27 mouse cellular contexts compared by ENCODE assay signal in genomic region chr2:144087899-144088584, GRCm38 (mm10). TPM values are rescaled to one million over a fixed set of nuclear protein-coding genes. Genes with fewer than 3 reads are reported as not detected.
DNase-seq lines count a peak whose midpoint lies in the region; ATAC-seq and TF ChIP-seq lines count a peak whose summit lies in the region.
"Had no signal": no experiment of that assay in that cellular context is flagged by ENCODE, and none has a peak within 500 bp of the region (broad histone marks: within the 10 kb centered on the region; RNA-seq: fewer than 3 reads in every experiment).

No protein-coding gene starts in this region.

- no peak for TF ChIP-seq POLR2A in thymus, adult 2 months (IDR thresholded peaks at IDR 0.05; ENCODE audit: control insufficient read depth, extremely low read depth, insufficient read depth, low read length, poor library complexity)

- 70% methylated on average over 9 of the region's 9 CpGs for WGBS in embryonic facial prominence, embryonic 11.5 days
- 59% methylated on average over 9 of the region's 9 CpGs for WGBS in embryonic facial prominence, embryonic 10.5 days
- 23% methylated on average over 9 of the region's 9 CpGs for WGBS in kidney, embryonic 14.5 days
- 61% methylated on average over 9 of the region's 9 CpGs for WGBS in midbrain, embryonic 15.5 days
- WGBS in midbrain, embryonic 13.5 days = 69% methylated on average over 9 of the region's 9 CpGs
- WGBS in midbrain, postnatal 0 days = 62% methylated on average over 9 of the region's 9 CpGs
- 54% methylated on average over 9 of the region's 9 CpGs for WGBS in thymus, adult 2 months

- H3K27ac ChIP-seq in embryonic facial prominence, embryonic 11.5 days (replicated peaks; ENCODE audit: low read depth, low read length) = no peak overlapping the region
- H3K27ac ChIP-seq in embryonic facial prominence, embryonic 10.5 days (replicated peaks) = no peak overlapping the region
- no peak overlapping the region for H3K27ac ChIP-seq in kidney, embryonic 14.5 days (ENCODE audit: low read depth, low read length)
- H3K27ac ChIP-seq in midbrain, embryonic 15.5 days = no peak overlapping the region
- no peak overlapping the region for H3K27ac ChIP-seq in midbrain, embryonic 13.5 days
- no peak overlapping the region for H3K27ac ChIP-seq in midbrain, postnatal 0 days (ENCODE audit: low read depth, low read length)
- no peak overlapping the region for H3K27ac ChIP-seq in thymus, adult 2 months (ENCODE audit: control insufficient read depth, insufficient read depth, low read length)
- H3K27ac ChIP-seq: embryonic facial prominence, embryonic 12.5 days; intestine, embryonic 15.5 days; lung, embryonic 15.5 days; midbrain, embryonic 12.5 days; neural tube, embryonic 12.5 days had no signal

- no peaks in the 10 kb centered on the region for H3K27me3 ChIP-seq in embryonic facial prominence, embryonic 11.5 days (ENCODE audit: control insufficient read depth, insufficient read depth, low read length)
- H3K27me3 ChIP-seq in embryonic facial prominence, embryonic 10.5 days (replicated peaks; ENCODE audit: low read depth, poor library complexity, severe bottlenecking) = no peaks in the 10 kb centered on the region
- no peaks in the 10 kb centered on the region for H3K27me3 ChIP-seq in kidney, embryonic 14.5 days (ENCODE audit: control insufficient read depth, insufficient read depth, low read length)
- H3K27me3 ChIP-seq in midbrain, embryonic 15.5 days (replicated peaks) = no peaks in the 10 kb centered on the region
- H3K27me3 ChIP-seq in midbrain, embryonic 13.5 days = no peaks in the 10 kb centered on the region
- H3K27me3 ChIP-seq in midbrain, postnatal 0 days (ENCODE audit: insufficient read depth, low read length) = no peaks in the 10 kb centered on the region
- H3K27me3 ChIP-seq in thymus, adult 2 months (ENCODE audit: control insufficient read depth, insufficient read depth, low read length) = no peaks in the 10 kb centered on the region
- H3K27me3 ChIP-seq: embryonic facial prominence, embryonic 12.5 days; intestine, embryonic 15.5 days; lung, embryonic 15.5 days; midbrain, embryonic 12.5 days; neural tube, embryonic 12.5 days had no signal

- ATAC-seq in embryonic facial prominence, embryonic 11.5 days (replicated peaks; ENCODE audit: insufficient number of reproducible peaks, low FRiP score, low TSS enrichment, low read depth) = 0 out of 2 replicates have a peak, but pooled peaks have one; percentile 70
- ATAC-seq in kidney, embryonic 14.5 days (ENCODE audit: low FRiP score, low TSS enrichment) = peak; percentile 58; the same call in 1 of the 2 replicates
- ATAC-seq in midbrain, embryonic 15.5 days (replicated peaks) = 0 out of 2 replicates have a peak, but pooled peaks have one; percentile 33
- no peak for ATAC-seq in midbrain, embryonic 13.5 days
- ATAC-seq in midbrain, postnatal 0 days (ENCODE audit: low FRiP score) = 0 out of 2 replicates have a peak, but pooled peaks have one; percentile 25
- ATAC-seq: intestine, embryonic 15.5 days had no signal

- DNase-seq in embryonic facial prominence, embryonic 11.5 days (ENCODE audit: low spot score) = no peak
- DNase-seq in embryonic facial prominence, embryonic 10.5 days (ENCODE audit: low spot score) = no peak
- no peak for DNase-seq in kidney, postnatal 14 days
- no peak for DNase-seq in midbrain, postnatal 0 days (ENCODE audit: low spot score)
- no peak for DNase-seq in thymus, adult 2 months
- DNase-seq: cerebellum, adult 11 months; cerebellum, postnatal 36 days; heart, postnatal 4 days; spleen, adult 18-20 months; thymus, adult 18-20 months had no signal

- H3K9me3 ChIP-seq in embryonic facial prominence, embryonic 11.5 days (replicated peaks; ENCODE audit: control insufficient read depth, low read length) = no peaks in the 10 kb centered on the region
- H3K9me3 ChIP-seq in embryonic facial prominence, embryonic 10.5 days = no peaks in the 10 kb centered on the region
- no peaks in the 10 kb centered on the region for H3K9me3 ChIP-seq in kidney, embryonic 14.5 days (ENCODE audit: control insufficient read depth, low read length)
- no peaks in the 10 kb centered on the region for H3K9me3 ChIP-seq in midbrain, embryonic 15.5 days
- no peaks in the 10 kb centered on the region for H3K9me3 ChIP-seq in midbrain, embryonic 13.5 days
- no peaks in the 10 kb centered on the region for H3K9me3 ChIP-seq in midbrain, postnatal 0 days (ENCODE audit: low read length)
- H3K9me3 ChIP-seq: embryonic facial prominence, embryonic 12.5 days; intestine, embryonic 15.5 days; lung, embryonic 15.5 days; midbrain, embryonic 12.5 days; neural tube, embryonic 12.5 days had no signal

- H3K4me1 ChIP-seq in embryonic facial prominence, embryonic 11.5 days (ENCODE audit: control insufficient read depth, insufficient read depth, low read length) = no peaks in the 10 kb centered on the region; the same call in 1 of the 2 replicates
- peaks cover 27% of the 10 kb centered on the region for H3K4me1 ChIP-seq in embryonic facial prominence, embryonic 10.5 days
- peaks cover 9% of the 10 kb centered on the region; the same call in 1 of the 2 replicates for H3K4me1 ChIP-seq in kidney, embryonic 14.5 days (ENCODE audit: control insufficient read depth, insufficient read depth, low read length)
- peaks cover 5% of the 10 kb centered on the region; the same call in 1 of the 2 replicates for H3K4me1 ChIP-seq in midbrain, embryonic 15.5 days
- H3K4me1 ChIP-seq in midbrain, embryonic 13.5 days (replicated peaks) = peaks cover 4% of the 10 kb centered on the region
- no peaks in the 10 kb centered on the region for H3K4me1 ChIP-seq in midbrain, postnatal 0 days (ENCODE audit: insufficient read depth, low read length)
- no peaks in the 10 kb centered on the region for H3K4me1 ChIP-seq in thymus, adult 2 months (replicated peaks; ENCODE audit: control insufficient read depth, insufficient read depth, low read length)

- no peak overlapping the region for H3K4me3 ChIP-seq in embryonic facial prominence, embryonic 11.5 days (ENCODE audit: low read depth, low read length)
- no peak overlapping the region for H3K4me3 ChIP-seq in embryonic facial prominence, embryonic 10.5 days
- H3K4me3 ChIP-seq in kidney, embryonic 14.5 days (ENCODE audit: low read length) = no peak overlapping the region
- no peak overlapping the region for H3K4me3 ChIP-seq in midbrain, embryonic 15.5 days
- H3K4me3 ChIP-seq in midbrain, embryonic 13.5 days (replicated peaks) = no peak overlapping the region
- no peak overlapping the region for H3K4me3 ChIP-seq in midbrain, postnatal 0 days (ENCODE audit: low read depth, low read length)
- H3K4me3 ChIP-seq in thymus, adult 2 months (ENCODE audit: control insufficient read depth, insufficient read depth, low read length) = no peak overlapping the region
- H3K4me3 ChIP-seq: embryonic facial prominence, embryonic 12.5 days; intestine, embryonic 15.5 days; lung, embryonic 15.5 days; midbrain, embryonic 12.5 days; neural tube, embryonic 12.5 days had no signal

- TF ChIP-seq CTCF in midbrain, postnatal 0 days (IDR thresholded peaks at IDR 0.05) = peak; percentile 9; the same call in 1 of the 2 replicates
- TF ChIP-seq CTCF in thymus, adult 2 months (IDR thresholded peaks at IDR 0.05; ENCODE audit: borderline replicate concordance, control insufficient read depth, extremely low read depth, insufficient read depth, low read length, poor library complexity) = no peak

- H3K9ac ChIP-seq in embryonic facial prominence, embryonic 11.5 days (replicated peaks; ENCODE audit: low read length) = no peak overlapping the region
- H3K9ac ChIP-seq in kidney, embryonic 14.5 days (ENCODE audit: low read depth, low read length) = no peak overlapping the region
- no peak overlapping the region for H3K9ac ChIP-seq in midbrain, embryonic 15.5 days
- no peak overlapping the region for H3K9ac ChIP-seq in midbrain, embryonic 13.5 days (replicated peaks)
- H3K9ac ChIP-seq in midbrain, postnatal 0 days (replicated peaks; ENCODE audit: low read length, poor library complexity, severe bottlenecking) = no peak overlapping the region
- H3K9ac ChIP-seq: embryonic facial prominence, embryonic 12.5 days; intestine, embryonic 15.5 days; lung, embryonic 15.5 days; midbrain, embryonic 12.5 days; neural tube, embryonic 12.5 days had no signal

- H3K4me2 ChIP-seq in embryonic facial prominence, embryonic 11.5 days (ENCODE audit: low read depth, low read length) = no peak overlapping the region
- H3K4me2 ChIP-seq in kidney, embryonic 14.5 days (replicated peaks; ENCODE audit: low read depth, low read length) = no peak overlapping the region
- no peak overlapping the region for H3K4me2 ChIP-seq in midbrain, embryonic 15.5 days
- H3K4me2 ChIP-seq in midbrain, embryonic 13.5 days (replicated peaks) = no peak overlapping the region
- no peak overlapping the region for H3K4me2 ChIP-seq in midbrain, postnatal 0 days (ENCODE audit: low read depth, low read length, poor library complexity, severe bottlenecking)
- H3K4me2 ChIP-seq: embryonic facial prominence, embryonic 12.5 days; intestine, embryonic 15.5 days; liver, embryonic 11.5 days; lung, embryonic 15.5 days; midbrain, embryonic 12.5 days; neural tube, embryonic 12.5 days had no signal

- no peaks in the 10 kb centered on the region for H3K36me3 ChIP-seq in embryonic facial prominence, embryonic 11.5 days (replicated peaks; ENCODE audit: control insufficient read depth, insufficient read depth, low read depth, low read length)
- no peaks in the 10 kb centered on the region for H3K36me3 ChIP-seq in embryonic facial prominence, embryonic 10.5 days (replicated peaks)
- H3K36me3 ChIP-seq in kidney, embryonic 14.5 days (ENCODE audit: control insufficient read depth, insufficient read depth, low read length) = no peaks in the 10 kb centered on the region
- no peaks in the 10 kb centered on the region for H3K36me3 ChIP-seq in midbrain, embryonic 15.5 days (replicated peaks)
- H3K36me3 ChIP-seq in midbrain, embryonic 13.5 days = no peaks in the 10 kb centered on the region
- H3K36me3 ChIP-seq in midbrain, postnatal 0 days (ENCODE audit: insufficient read depth, low read length) = no peaks in the 10 kb centered on the region
- H3K36me3 ChIP-seq in thymus, adult 2 months (ENCODE audit: control insufficient read depth, insufficient read depth, low read length) = no peaks in the 10 kb centered on the region
- H3K36me3 ChIP-seq: embryonic facial prominence, embryonic 12.5 days; intestine, embryonic 15.5 days; lung, embryonic 15.5 days; midbrain, embryonic 12.5 days; neural tube, embryonic 12.5 days had no signal

RNA-seq across cellular contexts. Expression of gene Banf2, which starts 55.2 kb away (rescaled TPM):
- polyA plus RNA-seq in embryonic facial prominence, embryonic 11.5 days (2014; fragmentation: Nextera tagmentation; extraction: Ambion mirVana) = not detected in 2 replicates
- not detected in 2 replicates for polyA plus RNA-seq in embryonic facial prominence, embryonic 10.5 days (2016; fragmentation: Nextera tagmentation; extraction: Ambion mirVana)
- polyA plus RNA-seq in kidney, embryonic 14.5 days (2014; fragmentation: Nextera tagmentation; extraction: Ambion mirVana) = not detected in 2 replicates
- not detected in 2 replicates for polyA plus RNA-seq in midbrain, embryonic 15.5 days (2015; fragmentation: Nextera tagmentation; extraction: Ambion mirVana)
- polyA plus RNA-seq in midbrain, embryonic 13.5 days (2015; fragmentation: Nextera tagmentation; extraction: Ambion mirVana) = not detected in 2 replicates
- total RNA-seq in midbrain, postnatal 0 days (2014; rRNA removed) = not detected in 2 replicates
- polyA plus RNA-seq in midbrain, postnatal 0 days (2015; fragmentation: Nextera tagmentation; extraction: Ambion mirVana) = not detected in 2 replicates
- polyA plus RNA-seq in thymus, adult 2 months (2012; rRNA removed) = not detected in 2 replicates
- total RNA-seq: adrenal gland, adult 18-20 months; gastrocnemius, postnatal 4 days; heart, postnatal 4 days; layer of hippocampus, postnatal 25 days; left cerebral cortex, postnatal 25 days; MEL had no signal
- polyA plus RNA-seq: embryonic facial prominence, embryonic 12.5 days; heart, embryonic 14.5 days; large intestine, adult 2 months; liver, embryonic 11.5 days; lung, embryonic 15.5 days; midbrain, embryonic 12.5 days; neural tube, embryonic 12.5 days; stomach, embryonic 14.5 days had no signal
